Mouse (Mus musculus) splenic B cell, adult 2 months (primary cell): ENCODE measurements around the gene Zdhhc17.

ENCODE experiments used
- DNase-seq: peaks from one replicate; pipeline ENCODE4 v3.0.0-alpha.2; 2011; ENCODE audit warnings: low read depth, low spot score
- H3K27me3 ChIP-seq: 2 replicates; pipeline ENCODE4 v1.6.1; 2012; ENCODE audit warnings: mild to moderate bottlenecking, low read length, moderate library complexity, mixed read lengths; ENCODE audit not compliant: control insufficient read depth, poor library complexity, insufficient read depth, severe bottlenecking
- H3K36me3 ChIP-seq: 2 replicates; pipeline ENCODE4 v1.6.1; 2012; ENCODE audit warnings: mild to moderate bottlenecking, low read length, moderate library complexity, mixed read lengths; ENCODE audit not compliant: control insufficient read depth, poor library complexity, insufficient read depth, severe bottlenecking

Zdhhc17 gene

DNA sequence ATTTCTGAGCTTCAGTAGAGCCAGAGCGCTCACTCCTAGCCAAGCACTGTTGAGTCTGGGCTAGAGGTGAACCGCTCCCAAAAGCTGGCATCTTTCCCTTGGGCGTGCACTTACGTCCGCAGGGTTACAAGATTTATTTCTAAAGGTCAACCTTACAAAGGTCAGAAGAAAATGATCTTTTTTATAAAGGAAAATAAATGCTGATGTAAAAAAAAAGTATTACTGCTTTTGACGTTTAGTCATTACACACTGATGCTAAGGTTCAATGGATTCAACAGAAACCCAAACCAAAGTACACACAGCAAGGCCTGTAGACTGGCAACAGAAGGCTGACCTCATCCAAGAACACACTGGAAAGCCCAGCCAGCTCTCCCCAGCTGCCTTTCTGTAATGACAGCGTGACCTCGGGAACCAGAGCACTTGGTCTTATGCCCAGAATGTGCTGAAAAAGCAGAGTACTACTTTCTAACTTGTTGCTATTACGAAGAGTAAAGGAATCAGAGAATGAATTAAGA, 56.9 kb downstream of the Zdhhc17 start:
- no peak for DNase-seq
- no peaks in the 10 kb centered on the region for H3K27me3 ChIP-seq
- peaks cover 9% of the 10 kb centered on the region for H3K36me3 ChIP-seq

- no peak for DNase-seq
- H3K27me3 ChIP-seq, result no peaks in the 10 kb centered on the region
- H3K36me3 ChIP-seq, result peaks cover 11% of the 10 kb centered on the region
Measured at GRCm38 (mm10) chr10:110952271-110952670, 57.7 kb downstream of the Zdhhc17 start.

DNA sequence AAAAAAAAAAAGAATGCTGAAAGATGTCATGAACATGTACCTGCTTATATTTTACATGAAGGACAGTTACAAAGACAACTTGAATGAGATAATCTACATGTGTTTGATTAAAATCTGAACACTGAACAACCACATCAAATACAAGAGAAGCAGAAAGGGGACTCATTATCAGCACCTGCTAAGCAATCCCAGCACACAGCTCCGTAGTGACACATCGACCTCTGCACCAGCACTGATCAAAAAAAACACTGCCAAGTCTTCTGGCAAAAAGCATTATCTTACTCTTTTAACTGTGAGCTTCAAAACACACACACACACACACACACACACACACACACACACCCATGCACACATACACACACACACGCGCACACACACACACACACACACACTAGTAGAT, 58.2 kb downstream of the Zdhhc17 start:
- no peaks in the 10 kb centered on the region for H3K27me3 ChIP-seq
- H3K36me3 ChIP-seq, result peaks cover 11% of the 10 kb centered on the region
- DNase-seq, result no peak

GRCm38 (mm10) chr10:110951112-110951511, 58.8 kb downstream of the Zdhhc17 start:
- no peak for DNase-seq
- Histone ChIP-seq H3K36me3 (peaks cover 11% of the 10 kb centered on the region), H3K27me3 (no peaks in the 10 kb centered on the region)

DNA sequence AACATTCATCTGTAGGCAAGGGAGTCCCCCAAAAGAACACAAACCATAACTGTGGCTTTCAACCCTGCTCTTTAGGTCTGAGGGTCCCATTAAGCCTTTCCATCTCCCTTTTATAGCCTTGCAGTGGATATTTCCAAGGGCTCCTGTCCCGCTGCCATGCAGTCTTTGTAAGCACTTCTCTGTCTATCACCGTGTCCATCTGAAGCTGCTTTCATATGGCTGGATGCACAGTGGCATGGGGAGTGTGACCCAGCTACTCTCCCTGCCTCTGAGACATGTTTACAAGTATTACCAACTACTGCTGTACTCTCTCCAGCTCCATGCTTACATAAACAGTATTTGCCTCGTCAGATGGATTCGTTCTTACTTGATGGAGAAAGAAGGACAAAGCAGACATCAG, 62.4 kb downstream of the Zdhhc17 start:
- no peak for DNase-seq
- H3K36me3 ChIP-seq, result peaks cover 4% of the 10 kb centered on the region
- no peaks in the 10 kb centered on the region for H3K27me3 ChIP-seq

DNA sequence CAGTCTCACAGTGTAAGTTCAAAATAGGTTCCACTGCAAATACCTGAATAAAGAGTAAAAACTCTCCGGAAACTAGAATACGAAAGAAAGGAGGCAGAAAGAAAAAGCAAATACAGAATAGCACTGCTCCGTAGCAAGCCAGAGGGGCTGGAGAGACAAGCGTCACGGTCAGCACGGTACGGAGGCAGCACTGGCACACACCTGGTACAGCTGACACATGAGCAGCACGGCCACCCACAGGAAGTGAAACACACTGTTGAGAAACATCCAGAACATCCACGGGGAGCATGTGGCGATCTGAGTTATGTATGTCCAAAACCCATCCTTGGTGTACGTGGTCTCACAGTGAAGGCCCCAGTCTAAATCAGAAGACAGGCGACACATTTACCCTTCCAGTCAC, 64.0 kb downstream of the Zdhhc17 start:
- peak; percentile 46 for DNase-seq
- peaks cover 6% of the 10 kb centered on the region for H3K36me3 ChIP-seq
- no peaks in the 10 kb centered on the region for H3K27me3 ChIP-seq

GRCm38 (mm10) chr10:110944175-110944574, 65.8 kb downstream of the Zdhhc17 start:
- no peaks in the 10 kb centered on the region for H3K27me3 ChIP-seq
- DNase-seq, result no peak

DNA sequence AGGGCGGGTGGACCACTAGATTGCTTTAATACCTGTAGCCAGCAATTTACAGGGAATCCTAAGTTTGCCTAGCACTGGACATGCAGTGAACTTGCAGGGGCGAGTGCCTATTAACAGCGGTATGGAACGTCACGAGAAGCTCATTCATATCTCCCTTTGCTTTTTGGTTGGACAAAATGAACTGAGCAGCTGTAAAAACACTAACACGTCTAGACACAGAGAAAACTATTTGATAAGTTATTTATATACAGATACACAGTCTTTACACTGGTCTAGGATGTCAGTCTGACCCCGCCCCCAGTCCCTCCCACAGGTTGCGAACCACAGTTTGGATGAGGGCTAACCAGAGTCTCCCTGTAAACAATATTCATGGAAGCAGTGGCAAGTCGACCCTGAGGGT, 67.1 kb downstream of the Zdhhc17 start:
- no peak for DNase-seq

More at GRCm38 (mm10) chr10:110944175-110944574, 65.8 kb downstream of the Zdhhc17 start:
- peaks cover 4% of the 10 kb centered on the region for H3K36me3 ChIP-seq

GRCm38 (mm10) chr10:110941968-110942367, 68.0 kb downstream of the Zdhhc17 start:
- no peak for DNase-seq
- no peaks in the 10 kb centered on the region for H3K27me3 ChIP-seq
- peaks cover 2% of the 10 kb centered on the region for H3K36me3 ChIP-seq

More for the DNA sequence above, 67.1 kb downstream of the Zdhhc17 start:
- Histone ChIP-seq H3K27me3 (no peaks in the 10 kb centered on the region), H3K36me3 (peaks cover 4% of the 10 kb centered on the region)

DNA sequence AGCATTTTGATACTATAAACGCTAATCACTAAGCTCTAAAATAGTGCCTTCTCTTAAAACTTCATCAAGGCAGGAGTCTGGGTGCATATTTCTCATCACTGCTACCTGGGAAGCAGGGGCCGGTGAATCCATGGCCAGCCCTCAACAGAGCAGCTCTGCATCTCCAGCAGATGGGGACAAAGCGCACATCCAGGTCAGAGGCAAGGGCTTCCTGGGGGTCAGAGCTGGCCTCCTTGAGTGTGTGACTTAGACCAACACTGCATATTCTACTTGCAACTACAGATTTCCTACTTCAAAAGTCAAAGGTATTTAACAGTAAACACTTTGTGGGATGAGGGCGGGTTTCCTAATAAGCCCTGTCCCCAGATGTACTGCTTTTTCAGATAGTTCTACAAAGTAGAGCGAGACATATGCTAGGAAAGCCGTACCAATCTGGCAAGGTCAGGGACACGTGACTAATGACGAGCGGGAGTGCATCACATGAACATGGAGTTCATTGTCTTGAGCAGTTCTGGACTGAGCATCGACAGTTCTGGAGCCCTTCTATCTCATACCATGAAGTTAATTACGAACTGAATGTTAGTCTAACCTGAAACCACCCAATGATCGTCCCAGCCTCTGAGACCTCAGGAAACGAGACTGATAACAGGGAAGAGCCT, 69.1 kb downstream of the Zdhhc17 start:
- no peak for DNase-seq
- H3K27me3 ChIP-seq, result no peaks in the 10 kb centered on the region
- H3K36me3 ChIP-seq, result peaks cover 2% of the 10 kb centered on the region

- H3K27me3 ChIP-seq, result no peaks in the 10 kb centered on the region
- no peak for DNase-seq
Measured at GRCm38 (mm10) chr10:110939717-110940116, 70.2 kb downstream of the Zdhhc17 start.

GRCm38 (mm10) chr10:110938841-110939549, 70.9 kb downstream of the Zdhhc17 start:
- H3K27me3 ChIP-seq, result no peaks in the 10 kb centered on the region
- no peak for DNase-seq
- H3K36me3 ChIP-seq, result peaks cover 2% of the 10 kb centered on the region; the same call in 1 of the 2 replicates

More at GRCm38 (mm10) chr10:110939717-110940116, 70.2 kb downstream of the Zdhhc17 start:
- H3K36me3 ChIP-seq, result peaks cover 2% of the 10 kb centered on the region; the same call in 1 of the 2 replicates

DNA sequence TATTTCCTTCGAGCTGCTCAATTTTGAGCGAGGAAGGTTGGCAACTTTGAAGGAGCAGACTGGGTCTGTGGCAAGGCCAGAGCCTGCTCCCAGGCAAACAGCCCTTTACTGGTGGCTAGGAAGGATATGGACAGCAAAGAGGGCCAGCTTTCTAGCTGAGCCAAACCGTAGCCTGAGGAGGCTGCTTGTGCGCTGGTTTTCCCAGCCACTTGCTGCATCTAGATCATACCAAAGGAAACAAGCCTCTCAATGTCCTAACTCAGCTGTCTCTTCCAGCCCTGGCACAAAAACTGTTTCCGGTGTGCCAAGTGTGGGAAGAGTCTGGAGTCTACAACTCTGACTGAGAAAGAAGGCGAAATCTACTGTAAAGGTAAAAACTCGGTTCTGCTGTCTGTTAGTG, 71.6 kb downstream of the Zdhhc17 start:
- no peaks in the 10 kb centered on the region for H3K27me3 ChIP-seq
- DNase-seq, result no peak
- H3K36me3 ChIP-seq, result peaks cover 2% of the 10 kb centered on the region; the same call in 1 of the 2 replicates

DNA sequence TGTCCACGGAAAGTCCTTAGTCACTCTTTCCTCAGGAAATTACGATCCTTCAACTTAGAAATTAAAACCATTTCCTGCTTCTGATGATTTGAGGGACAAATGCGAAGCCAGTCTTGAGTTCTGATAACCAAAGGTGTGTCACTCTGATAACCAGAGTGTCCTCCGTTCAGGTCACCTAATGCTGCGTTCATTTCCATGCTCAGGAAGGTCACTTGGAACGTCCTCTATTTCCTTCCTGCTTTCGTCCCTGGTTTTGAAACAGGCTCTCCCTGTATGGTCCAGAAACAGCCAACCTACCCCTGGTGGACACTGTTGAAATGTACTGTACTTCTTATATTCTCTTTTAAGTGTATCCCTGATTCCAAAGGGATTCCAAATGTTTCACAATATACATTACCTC, 74.3 kb downstream of the Zdhhc17 start:
- Histone ChIP-seq H3K36me3 (no peaks in the 10 kb centered on the region), H3K27me3 (no peaks in the 10 kb centered on the region)
- no peak for DNase-seq

DNA sequence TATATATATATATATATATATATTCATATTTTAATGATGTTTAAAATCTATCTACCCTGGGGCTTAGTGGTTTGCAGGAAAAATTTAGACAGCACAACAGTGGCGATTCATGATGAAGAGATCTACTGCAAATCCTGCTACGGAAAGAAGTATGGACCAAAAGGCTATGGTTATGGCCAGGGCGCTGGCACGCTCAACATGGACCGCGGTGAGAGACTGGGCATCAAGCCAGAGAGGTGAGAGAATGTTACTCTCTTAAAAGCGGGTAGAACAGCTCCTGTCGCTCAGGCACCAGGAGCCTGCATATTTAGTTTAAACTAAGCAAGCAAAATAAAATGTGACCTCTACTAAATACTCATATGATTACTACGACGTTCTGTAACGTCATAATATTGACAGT, 74.9 kb downstream of the Zdhhc17 start:
- Histone ChIP-seq H3K36me3 (no peaks in the 10 kb centered on the region), H3K27me3 (no peaks in the 10 kb centered on the region)
- DNase-seq, result no peak
